Comparison of ENCODE assay signal across 22 mouse cellular contexts in the genomic region with DNA sequence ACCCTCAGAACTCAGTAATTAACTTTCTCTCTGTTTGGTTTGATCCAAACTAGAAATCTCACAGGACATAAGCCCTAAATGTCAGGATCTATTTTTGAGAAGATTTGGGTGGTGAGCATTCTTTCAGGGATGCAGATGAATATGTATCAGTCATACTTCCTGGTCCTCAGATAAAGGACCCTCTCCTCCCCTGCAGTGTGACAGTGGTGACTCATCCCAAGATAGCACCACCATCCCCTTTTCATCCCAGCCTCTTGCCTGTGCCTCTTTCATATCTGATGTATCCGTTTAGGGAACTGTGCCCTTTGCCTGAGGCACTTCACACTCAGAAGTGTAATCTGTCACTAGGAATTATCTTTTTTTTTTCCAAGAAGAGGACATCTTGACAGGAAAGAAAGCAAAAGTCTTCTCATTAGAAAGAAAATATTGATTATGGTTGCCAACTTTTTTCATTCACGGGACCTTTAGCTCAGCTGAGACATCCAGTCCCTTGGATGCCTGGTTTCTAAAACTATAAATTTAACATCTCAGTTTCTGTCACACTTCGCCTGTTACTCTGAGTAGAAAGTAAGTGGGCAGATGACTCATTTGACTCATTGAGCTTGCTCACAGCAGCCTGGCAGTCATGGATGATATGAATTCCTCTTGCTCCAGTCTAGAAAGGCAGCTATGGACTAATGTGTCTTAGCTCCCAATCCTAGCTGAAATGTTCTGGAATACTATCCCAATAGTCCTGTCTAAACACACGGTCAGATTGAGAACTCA.
A peak's percentile ranks its signal among the peaks of the same experiment; 100 is the strongest.
DNase-seq lines count a peak whose midpoint lies in the region; ATAC-seq and TF ChIP-seq lines count a peak whose summit lies in the region.
"Had no signal": no experiment of that assay in that cellular context is flagged by ENCODE, and none has a peak within 500 bp of the region (broad histone marks: within the 10 kb centered on the region; RNA-seq: fewer than 3 reads in every experiment).

No protein-coding gene starts in this region.

- no peaks in the 10 kb centered on the region for H3K36me3 ChIP-seq in heart, embryonic 11.5 days (ENCODE audit: control insufficient read depth, insufficient read depth, low read length)
- H3K36me3 ChIP-seq: heart, embryonic 13.5 days; hindbrain, embryonic 13.5 days; limb, embryonic 12.5 days; liver, embryonic 12.5 days; stomach, embryonic 15.5 days had no signal

- no peaks in the 10 kb centered on the region for H3K27me3 ChIP-seq in heart, embryonic 11.5 days (ENCODE audit: control insufficient read depth, insufficient read depth, low read length)
- H3K27me3 ChIP-seq: heart, embryonic 13.5 days; hindbrain, embryonic 13.5 days; limb, embryonic 12.5 days; liver, embryonic 12.5 days; stomach, embryonic 15.5 days had no signal

- TF ChIP-seq CTCF in left cerebral cortex, adult 2 months (IDR thresholded peaks at IDR 0.05): no peak
- TF ChIP-seq CTCF in embryonic fibroblast, embryonic 13.5 days (IDR thresholded peaks at IDR 0.05; ENCODE audit: borderline replicate concordance, insufficient read depth, low read length): no peak

- peak; percentile 9 for DNase-seq in left cerebral cortex, adult 11 months (ENCODE audit: low spot score)
- no peak for DNase-seq in left cerebral cortex, adult 2 months (ENCODE audit: extremely low spot score in 1 of 2, low spot score in 2 of 2)
- DNase-seq in right cerebral cortex, postnatal 36 days (ENCODE audit: low spot score in 2 of 2): peak; percentile 8 to 22
- DNase-seq in right cerebral cortex, postnatal 14 days: no peak
- DNase-seq: cerebellum, adult 8-10 months; gastrocnemius, postnatal 10 days; heart, adult 11 months; kidney, adult 8-10 months; kidney, postnatal 14 days; layer of hippocampus, adult 9-11 months; lung, embryonic 14.5 days; lung, postnatal 36 days had no signal

- TF ChIP-seq POLR2A in embryonic fibroblast, embryonic 13.5 days (IDR thresholded peaks at IDR 0.05; ENCODE audit: low read depth, low read length): no peak

- H3K4me2 ChIP-seq in heart, embryonic 11.5 days: no peak overlapping the region
- H3K4me2 ChIP-seq: heart, embryonic 13.5 days; hindbrain, embryonic 13.5 days; limb, embryonic 12.5 days; liver, embryonic 12.5 days; lung, embryonic 14.5 days; stomach, embryonic 15.5 days had no signal

- peaks cover 10% of the 10 kb centered on the region for H3K4me1 ChIP-seq in embryonic fibroblast, embryonic 13.5 days (ENCODE audit: control insufficient read depth, insufficient read depth, low read length)
- no peaks in the 10 kb centered on the region for H3K4me1 ChIP-seq in heart, embryonic 11.5 days (ENCODE audit: control insufficient read depth, insufficient read depth, low read length)
- H3K4me1 ChIP-seq: heart, embryonic 13.5 days; hindbrain, embryonic 13.5 days; limb, embryonic 12.5 days; liver, embryonic 12.5 days; stomach, embryonic 15.5 days had no signal

- no peak overlapping the region for H3K27ac ChIP-seq in left cerebral cortex, adult 2 months
- H3K27ac ChIP-seq in embryonic fibroblast, embryonic 13.5 days (ENCODE audit: insufficient read depth, low read length): peak overlapping the region; percentile 88
- H3K27ac ChIP-seq in heart, embryonic 11.5 days (ENCODE audit: low read depth, low read length): no peak overlapping the region
- H3K27ac ChIP-seq: heart, embryonic 13.5 days; hindbrain, embryonic 13.5 days; limb, embryonic 12.5 days; liver, embryonic 12.5 days; stomach, embryonic 15.5 days had no signal

- WGBS in heart, embryonic 11.5 days (ENCODE audit: insufficient replicate concordance): 56% methylated on average over 4 of the region's 4 CpGs

- no peak overlapping the region for H3K9ac ChIP-seq in heart, embryonic 11.5 days (ENCODE audit: low read depth, low read length)
- H3K9ac ChIP-seq: heart, embryonic 13.5 days; hindbrain, embryonic 13.5 days; limb, embryonic 12.5 days; liver, embryonic 12.5 days; lung, embryonic 14.5 days; stomach, embryonic 15.5 days had no signal

- no peak overlapping the region for H3K4me3 ChIP-seq in left cerebral cortex, adult 2 months
- H3K4me3 ChIP-seq in embryonic fibroblast, embryonic 13.5 days (ENCODE audit: insufficient read depth, low read length): no peak overlapping the region
- no peak overlapping the region for H3K4me3 ChIP-seq in heart, embryonic 11.5 days (ENCODE audit: low read depth, low read length)
- H3K4me3 ChIP-seq: heart, embryonic 13.5 days; hindbrain, embryonic 13.5 days; limb, embryonic 12.5 days; liver, embryonic 12.5 days; stomach, embryonic 15.5 days had no signal

- no peaks in the 10 kb centered on the region for H3K9me3 ChIP-seq in heart, embryonic 11.5 days (replicated peaks; ENCODE audit: control insufficient read depth, low read length)
- H3K9me3 ChIP-seq: heart, embryonic 13.5 days; hindbrain, embryonic 13.5 days; limb, embryonic 12.5 days; liver, embryonic 12.5 days; stomach, embryonic 15.5 days had no signal

- intact Hi-C loops in left cerebral cortex, adult 2 months (cut with DNase I): loop anchor here (2.0 to 5.0 kb wide), 5 partner anchors 102 to 787 kb away; a partner anchor contains a TSS

- no peak for ATAC-seq in erythroblast, adult 5-6 weeks (replicated peaks; ENCODE audit: low FRiP score, poor library complexity, severe bottlenecking)
- no peak for ATAC-seq in heart, embryonic 11.5 days (replicated peaks; ENCODE audit: insufficient number of reproducible peaks, low FRiP score, low TSS enrichment)
- ATAC-seq: forebrain, embryonic 14.5 days; inflammation-experienced regulatory T-cells, adult 6 months; liver, embryonic 12.5 days had no signal

Comparison
In these comparisons a context has a peak if more than half of its experiments do, and no peak if none do; other contexts are left out.
1. DNase-seq: peak in left cerebral cortex, adult 11 months (single experiment) and right cerebral cortex, postnatal 36 days (2 of 2); none in left cerebral cortex, adult 2 months (0 of 2) and right cerebral cortex, postnatal 14 days (single experiment).